Mouse (Mus musculus): Measurements from ENCODE around the gene Sh3gl2.

DNA sequence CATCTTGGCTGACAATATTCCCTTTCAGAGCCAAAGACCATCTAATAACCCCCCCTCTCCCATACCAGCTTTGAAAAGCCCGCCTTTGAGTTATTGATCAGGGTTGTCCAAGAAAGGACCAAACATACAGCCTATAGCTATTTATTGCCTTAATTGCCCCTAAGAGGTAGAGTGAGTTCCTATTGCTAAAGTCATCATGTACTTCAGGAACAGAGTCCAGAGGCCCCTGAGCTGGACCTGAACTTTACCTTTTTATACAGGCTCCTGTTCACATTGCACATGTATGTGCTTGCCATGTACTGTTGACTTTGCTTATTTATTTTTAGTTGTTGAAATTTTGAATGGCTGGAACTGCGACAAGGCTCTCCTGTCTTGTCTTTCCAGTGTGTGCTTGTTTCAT is 37.6 kb downstream of the Sh3gl2 start:
- TF ChIP-seq CTCF (IDR thresholded peaks at IDR 0.05; ENCODE audit: low read depth, low read length): no peak
- TF ChIP-seq POLR2A (IDR thresholded peaks at IDR 0.05; ENCODE audit: insufficient read depth, low read length): no peak
- TF ChIP-seq EP300 (IDR thresholded peaks at IDR 0.05; ENCODE audit: insufficient read depth, low read depth, low read length): no peak
